Mouse (Mus musculus): Measurements from ENCODE around the gene Arl15. TPM values are rescaled to one million over a fixed set of nuclear protein-coding genes. Genes with fewer than 3 reads are reported as not detected.

The Arl15 gene
- total and polyA plus RNA-seq, 3 experiments: 3.2 to 9.6 (median 9.1) TPM

GRCm38 (mm10) chr13:114077181-114077580, 282.9 kb downstream of the Arl15 start:
- TF ChIP-seq POLR2A (IDR thresholded peaks at IDR 0.05; ENCODE audit: insufficient read depth, low read depth, low read length): no peak
- no peak for TF ChIP-seq EP300 (IDR thresholded peaks at IDR 0.05; ENCODE audit: insufficient read depth, low read depth, low read length)
- TF ChIP-seq CTCF (IDR thresholded peaks at IDR 0.05): no peak
- H3K4me1 ChIP-seq (ENCODE audit: control insufficient read depth, insufficient read depth, low read length): no peaks in the 10 kb centered on the region
- no peak overlapping the region for H3K27ac ChIP-seq
- no peaks in the 10 kb centered on the region for H3K36me3 ChIP-seq (ENCODE audit: control insufficient read depth, insufficient read depth, low read length)
- intact Hi-C loops (cut with DNase I): loop anchor here (5.0 to 10.0 kb wide), 3 partner anchors 200 to 715 kb away; no protein-coding TSS in a partner anchor
- no peak for DNase-seq
- H3K79me2 ChIP-seq (replicated peaks; ENCODE audit: control insufficient read depth, insufficient read depth, low read length): no peaks in the 10 kb centered on the region
- H3K4me3 ChIP-seq: no peak overlapping the region
- WGBS: 80% methylated on average over 9 of the region's 9 CpGs
- no peak overlapping the region for H3K9ac ChIP-seq (ENCODE audit: low read depth, low read length)
- no peaks in the 10 kb centered on the region for H3K27me3 ChIP-seq (ENCODE audit: control insufficient read depth, insufficient read depth, low read length)

GRCm38 (mm10) chr13:114077584-114078270, 283.4 kb downstream of the Arl15 start:
- WGBS: 76% methylated on average over 17 of the region's 17 CpGs
- intact Hi-C loops (cut with DNase I): loop anchor here (5.0 to 10.0 kb wide), 3 partner anchors 200 to 715 kb away; no protein-coding TSS in a partner anchor
- H3K4me3 ChIP-seq: no peak overlapping the region
- no peaks in the 10 kb centered on the region for H3K4me1 ChIP-seq (ENCODE audit: control insufficient read depth, insufficient read depth, low read length)
- no peaks in the 10 kb centered on the region for H3K27me3 ChIP-seq (ENCODE audit: control insufficient read depth, insufficient read depth, low read length)
- no peaks in the 10 kb centered on the region for H3K79me2 ChIP-seq (replicated peaks; ENCODE audit: control insufficient read depth, insufficient read depth, low read length)
- H3K36me3 ChIP-seq (ENCODE audit: control insufficient read depth, insufficient read depth, low read length): no peaks in the 10 kb centered on the region
- H3K27ac ChIP-seq: no peak overlapping the region
- TF ChIP-seq POLR2A (IDR thresholded peaks at IDR 0.05; ENCODE audit: insufficient read depth, low read depth, low read length): no peak
- TF ChIP-seq EP300 (IDR thresholded peaks at IDR 0.05; ENCODE audit: insufficient read depth, low read depth, low read length): no peak
- TF ChIP-seq CTCF (IDR thresholded peaks at IDR 0.05): no peak
- no peak overlapping the region for H3K9ac ChIP-seq (ENCODE audit: low read depth, low read length)
- no peak for DNase-seq

DNA sequence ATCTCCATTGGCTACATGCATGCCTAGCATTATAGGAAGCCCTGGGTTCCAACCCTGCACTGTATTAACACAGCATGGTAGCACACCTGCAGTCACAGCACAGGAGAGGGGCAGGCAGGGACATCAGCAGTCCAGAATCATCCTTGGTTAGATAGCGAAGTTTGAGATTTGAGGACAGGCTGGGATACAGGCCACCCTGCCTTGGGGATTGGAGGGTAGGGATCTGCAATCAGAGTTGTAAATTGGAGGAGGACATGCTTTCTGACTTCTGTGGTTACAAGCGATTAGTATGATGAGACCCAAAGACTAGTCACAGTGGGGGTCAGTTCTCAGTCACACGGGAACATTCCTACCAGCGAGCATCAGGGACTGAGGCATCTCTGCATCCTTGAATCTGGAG, 284.5 kb downstream of the Arl15 start:
- no peak overlapping the region for H3K27ac ChIP-seq
- H3K4me1 ChIP-seq (ENCODE audit: control insufficient read depth, insufficient read depth, low read length): no peaks in the 10 kb centered on the region
- H3K27me3 ChIP-seq (ENCODE audit: control insufficient read depth, insufficient read depth, low read length): no peaks in the 10 kb centered on the region
- H3K4me3 ChIP-seq: no peak overlapping the region
- intact Hi-C loops (cut with DNase I): loop anchor here (5.0 to 10.0 kb wide), 3 partner anchors 202 to 713 kb away; no protein-coding TSS in a partner anchor
- DNase-seq: no peak
- TF ChIP-seq CTCF (IDR thresholded peaks at IDR 0.05) (no peak), EP300 (IDR thresholded peaks at IDR 0.05; ENCODE audit: insufficient read depth, low read depth, low read length) (no peak), POLR2A (IDR thresholded peaks at IDR 0.05; ENCODE audit: insufficient read depth, low read depth, low read length) (no peak)
- no peak overlapping the region for H3K9ac ChIP-seq (ENCODE audit: low read depth, low read length)
- H3K79me2 ChIP-seq (replicated peaks; ENCODE audit: control insufficient read depth, insufficient read depth, low read length): no peaks in the 10 kb centered on the region
- H3K36me3 ChIP-seq (ENCODE audit: control insufficient read depth, insufficient read depth, low read length): no peaks in the 10 kb centered on the region
- WGBS: 95% methylated on average over 4 of the region's 4 CpGs

DNA sequence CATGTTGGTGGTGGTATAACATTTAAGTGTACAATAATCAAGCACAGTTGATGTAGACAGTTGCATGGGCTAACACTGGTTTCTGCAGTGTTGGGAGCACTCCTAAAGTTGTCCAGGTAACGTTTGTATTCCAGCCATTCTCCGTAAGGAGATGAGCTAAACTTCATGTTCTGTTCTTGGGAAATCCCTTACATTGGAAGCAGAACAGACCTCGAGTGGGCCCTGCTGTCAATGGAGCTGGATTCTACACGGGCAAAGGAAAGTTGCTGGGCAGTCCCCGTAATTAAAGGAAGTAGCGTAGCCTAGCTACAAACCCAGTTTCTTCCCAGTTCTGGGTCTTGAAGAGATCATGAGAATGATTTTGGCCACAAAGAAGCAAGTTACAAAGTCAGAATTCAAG, 285.4 kb downstream of the Arl15 start:
- H3K36me3 ChIP-seq (ENCODE audit: control insufficient read depth, insufficient read depth, low read length): no peaks in the 10 kb centered on the region
- no peaks in the 10 kb centered on the region for H3K4me1 ChIP-seq (ENCODE audit: control insufficient read depth, insufficient read depth, low read length)
- no peak overlapping the region for H3K4me3 ChIP-seq
- 91% methylated on average over 6 of the region's 6 CpGs for WGBS
- intact Hi-C loops (cut with DNase I): loop anchor here (5.0 to 10.0 kb wide), 3 partner anchors 202 to 713 kb away; no protein-coding TSS in a partner anchor
- no peak overlapping the region for H3K9ac ChIP-seq (ENCODE audit: low read depth, low read length)
- DNase-seq: no peak
- H3K27me3 ChIP-seq (ENCODE audit: control insufficient read depth, insufficient read depth, low read length): no peaks in the 10 kb centered on the region
- TF ChIP-seq EP300 (IDR thresholded peaks at IDR 0.05; ENCODE audit: insufficient read depth, low read depth, low read length) (no peak), CTCF (IDR thresholded peaks at IDR 0.05) (no peak), POLR2A (IDR thresholded peaks at IDR 0.05; ENCODE audit: insufficient read depth, low read depth, low read length) (no peak)
- H3K27ac ChIP-seq: no peak overlapping the region
- no peaks in the 10 kb centered on the region for H3K79me2 ChIP-seq (replicated peaks; ENCODE audit: control insufficient read depth, insufficient read depth, low read length)

DNA sequence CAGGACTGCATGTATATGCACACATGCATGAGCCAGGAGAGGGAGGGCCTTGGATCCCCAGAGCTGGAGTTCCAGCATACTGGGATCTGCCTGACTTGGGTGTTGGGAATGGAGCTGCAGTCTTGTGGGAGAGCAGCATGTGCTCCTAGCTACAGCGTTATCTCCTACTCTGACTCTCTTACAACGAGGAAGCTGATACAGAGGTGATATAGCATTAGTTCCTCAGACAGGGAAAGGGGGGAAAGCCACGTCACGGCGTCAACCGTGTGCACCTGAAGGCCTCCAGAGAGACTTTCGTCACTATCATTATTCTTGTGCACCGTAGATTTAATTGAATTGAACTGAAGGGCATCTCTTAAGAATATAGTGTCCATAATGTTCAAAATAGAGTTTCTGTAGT, 286.2 kb downstream of the Arl15 start:
- no peak for DNase-seq
- intact Hi-C loops (cut with DNase I): no loop called here
- 91% methylated on average over 8 of the region's 8 CpGs for WGBS
- H3K27me3 ChIP-seq (ENCODE audit: control insufficient read depth, insufficient read depth, low read length): no peaks in the 10 kb centered on the region
- H3K4me3 ChIP-seq: no peak overlapping the region
- no peaks in the 10 kb centered on the region for H3K79me2 ChIP-seq (replicated peaks; ENCODE audit: control insufficient read depth, insufficient read depth, low read length)
- no peak for TF ChIP-seq POLR2A (IDR thresholded peaks at IDR 0.05; ENCODE audit: insufficient read depth, low read depth, low read length)
- no peak for TF ChIP-seq EP300 (IDR thresholded peaks at IDR 0.05; ENCODE audit: insufficient read depth, low read depth, low read length)
- no peak for TF ChIP-seq CTCF (IDR thresholded peaks at IDR 0.05)
- no peaks in the 10 kb centered on the region for H3K4me1 ChIP-seq (ENCODE audit: control insufficient read depth, insufficient read depth, low read length)
- H3K27ac ChIP-seq: no peak overlapping the region
- no peak overlapping the region for H3K9ac ChIP-seq (ENCODE audit: low read depth, low read length)
- H3K36me3 ChIP-seq (ENCODE audit: control insufficient read depth, insufficient read depth, low read length): no peaks in the 10 kb centered on the region

GRCm38 (mm10) chr13:114083570-114084138, 289.3 kb downstream of the Arl15 start:
- Histone ChIP-seq H3K36me3 (ENCODE audit: control insufficient read depth, insufficient read depth, low read length) (no peaks in the 10 kb centered on the region), H3K9ac (ENCODE audit: low read depth, low read length) (no peak overlapping the region), H3K27me3 (ENCODE audit: control insufficient read depth, insufficient read depth, low read length) (no peaks in the 10 kb centered on the region), H3K4me1 (ENCODE audit: control insufficient read depth, insufficient read depth, low read length) (peaks cover 2% of the 10 kb centered on the region), H3K79me2 (replicated peaks; ENCODE audit: control insufficient read depth, insufficient read depth, low read length) (no peaks in the 10 kb centered on the region), H3K27ac (no peak overlapping the region), H3K4me3 (no peak overlapping the region)
- intact Hi-C loops (cut with DNase I): no loop called here
- WGBS: 88% methylated on average over 3 of the region's 3 CpGs
- no peak for DNase-seq
- TF ChIP-seq POLR2A (IDR thresholded peaks at IDR 0.05; ENCODE audit: insufficient read depth, low read depth, low read length) (no peak), EP300 (IDR thresholded peaks at IDR 0.05; ENCODE audit: insufficient read depth, low read depth, low read length) (no peak), CTCF (IDR thresholded peaks at IDR 0.05) (no peak)

Data from heart, adult 2 months (tissue).